Comparison of ENCODE assay signal across 8 mouse cellular contexts in genomic region chr8:25440391-25441056, GRCm38 (mm10).
A peak's percentile ranks its signal among the peaks of the same experiment; 100 is the strongest.
DNase-seq lines count a peak whose midpoint lies in the region; ATAC-seq and TF ChIP-seq lines count a peak whose summit lies in the region.
"Had no signal": no experiment of that assay in that cellular context is flagged by ENCODE, and none has a peak within 500 bp of the region (broad histone marks: within the 10 kb centered on the region; RNA-seq: fewer than 3 reads in every experiment).

No protein-coding gene starts in this region.

- 10% methylated on average over 13 of the region's 13 CpGs for WGBS in embryonic facial prominence, embryonic 12.5 days
- WGBS in heart, postnatal 0 days = 22% methylated on average over 13 of the region's 13 CpGs
- 16% methylated on average over 13 of the region's 13 CpGs for WGBS in stomach, embryonic 16.5 days

- no peak for TF ChIP-seq EP300 in heart, postnatal 0 days (IDR thresholded peaks at IDR 0.05; ENCODE audit: low read depth)

- no peaks in the 10 kb centered on the region for H3K9me3 ChIP-seq in embryonic facial prominence, embryonic 12.5 days
- no peaks in the 10 kb centered on the region for H3K9me3 ChIP-seq in heart, postnatal 0 days (replicated peaks; ENCODE audit: control insufficient read depth, low read length)
- no peaks in the 10 kb centered on the region for H3K9me3 ChIP-seq in stomach, embryonic 16.5 days (replicated peaks; ENCODE audit: control insufficient read depth, low read length)
- H3K9me3 ChIP-seq: midbrain, embryonic 12.5 days had no signal

- ATAC-seq in embryonic facial prominence, embryonic 12.5 days (ENCODE audit: insufficient number of reproducible peaks, insufficient read depth, low FRiP score, low TSS enrichment) = peak; percentile 70
- no peak; the same call in 1 of the 2 replicates for ATAC-seq in heart, postnatal 0 days (ENCODE audit: insufficient read depth, low read depth)
- ATAC-seq in stomach, embryonic 16.5 days (ENCODE audit: insufficient read depth, low FRiP score) = peak; percentile 69

- H3K36me3 ChIP-seq in embryonic facial prominence, embryonic 12.5 days = no peaks in the 10 kb centered on the region
- H3K36me3 ChIP-seq in heart, postnatal 0 days (replicated peaks; ENCODE audit: control insufficient read depth, insufficient read depth, low read length) = no peaks in the 10 kb centered on the region
- H3K36me3 ChIP-seq in stomach, embryonic 16.5 days (ENCODE audit: control insufficient read depth, insufficient read depth, low read length) = no peaks in the 10 kb centered on the region
- H3K36me3 ChIP-seq: midbrain, embryonic 12.5 days had no signal

- H3K4me3 ChIP-seq in embryonic facial prominence, embryonic 12.5 days = 0 out of 2 replicates have a peak overlapping the region, but pooled peaks have one; percentile 6
- no peak overlapping the region for H3K4me3 ChIP-seq in heart, postnatal 0 days (ENCODE audit: low read depth, low read length)
- no peak overlapping the region for H3K4me3 ChIP-seq in stomach, embryonic 16.5 days (replicated peaks; ENCODE audit: low read length)
- H3K4me3 ChIP-seq: midbrain, embryonic 12.5 days had no signal

- 0 out of 2 replicates have a peak overlapping the region, but pooled peaks have one; percentile 24 for H3K9ac ChIP-seq in embryonic facial prominence, embryonic 12.5 days
- H3K9ac ChIP-seq in heart, postnatal 0 days (replicated peaks; ENCODE audit: low read depth, low read length) = no peak overlapping the region
- peak overlapping the region; percentile 51; the same call in 1 of the 2 replicates for H3K9ac ChIP-seq in stomach, embryonic 16.5 days (ENCODE audit: low read length)
- H3K9ac ChIP-seq: midbrain, embryonic 12.5 days had no signal

- H3K4me2 ChIP-seq in embryonic facial prominence, embryonic 12.5 days (replicated peaks) = peak overlapping the region; percentile 42
- H3K4me2 ChIP-seq in heart, postnatal 0 days (ENCODE audit: low read depth, low read length) = peak overlapping the region; percentile 23; the same call in 1 of the 2 replicates
- peak overlapping the region; percentile 35 for H3K4me2 ChIP-seq in stomach, embryonic 16.5 days (ENCODE audit: low read depth, low read length)
- H3K4me2 ChIP-seq: midbrain, embryonic 12.5 days had no signal

- DNase-seq in 3134 (ENCODE audit: extremely low read depth, insufficient read length, low spot score) (peak; percentile 16), NIH3T3 (ENCODE audit: low read depth) (peak; percentile 85)
- DNase-seq in heart, postnatal 0 days (ENCODE audit: low spot score) = no peak
- DNase-seq in kidney, postnatal 4 days = peak; percentile 55 to 75
- peak; percentile 56 for DNase-seq in lung, postnatal 36 days

- peak overlapping the region; percentile 85 for H3K27ac ChIP-seq in embryonic facial prominence, embryonic 12.5 days
- no peak overlapping the region; the same call in 1 of the 2 replicates for H3K27ac ChIP-seq in heart, postnatal 0 days (ENCODE audit: low read depth)
- H3K27ac ChIP-seq in stomach, embryonic 16.5 days (ENCODE audit: low read length) = no peak overlapping the region
- H3K27ac ChIP-seq: midbrain, embryonic 12.5 days had no signal

- no peaks in the 10 kb centered on the region for H3K27me3 ChIP-seq in embryonic facial prominence, embryonic 12.5 days
- H3K27me3 ChIP-seq in heart, postnatal 0 days (ENCODE audit: control insufficient read depth, insufficient read depth, low read length) = 0 out of 2 replicates have a peak, but pooled peaks cover 7% of the 10 kb centered on the region
- H3K27me3 ChIP-seq in stomach, embryonic 16.5 days (ENCODE audit: control insufficient read depth, insufficient read depth, low read length) = no peaks in the 10 kb centered on the region

- H3K4me1 ChIP-seq in embryonic facial prominence, embryonic 12.5 days = peaks cover 16% of the 10 kb centered on the region
- 0 out of 2 replicates have a peak, but pooled peaks cover 3% of the 10 kb centered on the region for H3K4me1 ChIP-seq in heart, postnatal 0 days (ENCODE audit: control insufficient read depth, insufficient read depth)
- H3K4me1 ChIP-seq in stomach, embryonic 16.5 days (ENCODE audit: control insufficient read depth, insufficient read depth, low read length) = peaks cover 14% of the 10 kb centered on the region

- TF ChIP-seq CTCF in heart, postnatal 0 days (IDR thresholded peaks at IDR 0.05; ENCODE audit: low read depth) = no peak
